Mouse (Mus musculus) heart, embryonic 11.5 days (tissue): ENCODE data around the gene Gngt2. TPM values are rescaled to one million over a fixed set of nuclear protein-coding genes. Genes with fewer than 3 reads are reported as not detected.

ENCODE experiments used
- ATAC-seq: fragments of 200-750 bp; cut with Nextera tagmentation; replicated peaks from 2 replicates; pipeline ENCODE4 v1.8.0; 2017; ENCODE audit warnings: moderate library complexity; ENCODE audit not compliant: insufficient number of reproducible peaks, low FRiP score, low TSS enrichment
- H3K27ac ChIP-seq: fragments of 300-500 bp; sonication (generic); 2 replicates; pipeline ENCODE4 v1.5.1; 2014; ENCODE audit warnings: mild to moderate bottlenecking, low read depth, low read length
- H3K27me3 ChIP-seq: fragments of 300-500 bp; sonication (generic); 2 replicates; pipeline ENCODE4 v1.6.1; 2014; ENCODE audit warnings: mild to moderate bottlenecking, low read length, mixed read lengths; ENCODE audit not compliant: control insufficient read depth, insufficient read depth
- H3K36me3 ChIP-seq: fragments of 300-500 bp; sonication (generic); 2 replicates; pipeline ENCODE4 v1.6.1; 2014; ENCODE audit warnings: mild to moderate bottlenecking, low read length, moderate library complexity, mixed read lengths; ENCODE audit not compliant: control insufficient read depth, insufficient read depth
- H3K4me1 ChIP-seq: fragments of 300-500 bp; sonication (generic); 2 replicates; pipeline ENCODE4 v1.6.1; 2014; ENCODE audit warnings: low read length; ENCODE audit not compliant: control insufficient read depth, insufficient read depth
- H3K4me2 ChIP-seq: fragments of 300-500 bp; sonication (generic); 2 replicates; pipeline ENCODE4 v1.6.1; 2014; ENCODE audit warnings: mild to moderate bottlenecking, moderate library complexity
- H3K4me3 ChIP-seq: fragments of 300-500 bp; sonication (generic); 2 replicates; pipeline ENCODE4 v1.5.1; 2014; ENCODE audit warnings: low read depth, low read length
- H3K9ac ChIP-seq: fragments of 300-500 bp; sonication (generic); 2 replicates; pipeline ENCODE4 v1.6.1; 2014; ENCODE audit warnings: mild to moderate bottlenecking, low read depth, low read length, moderate library complexity
- H3K9me3 ChIP-seq: fragments of 300-500 bp; sonication (generic); replicated peaks from 2 replicates; pipeline ENCODE4 v1.6.1; 2016; ENCODE audit warnings: low read length; ENCODE audit not compliant: control insufficient read depth
- WGBS: fragments of 180-500 bp; shearing (Covaris S2); extraction: QIAGEN DNeasy Blood & Tissue Kit; methylation state at CpG from one replicate; pipeline ENCODE4 v1.1.7; 2014; ENCODE audit not compliant: insufficient replicate concordance; 5-methylcytosine and 5-hydroxymethylcytosine counted together
- polyA plus RNA-seq: library from polyadenylated mRNA; unstranded; fragments of >200 nt; fragmentation: Nextera tagmentation; extraction: Ambion mirVana; gene quantifications from 2 replicates; pipeline ENCODE4 v1.2.1, GENCODE M21; 2014

Gngt2 gene
- polyA plus RNA-seq, 1 experiment from 2014 or later, result 43.1 TPM

DNA sequence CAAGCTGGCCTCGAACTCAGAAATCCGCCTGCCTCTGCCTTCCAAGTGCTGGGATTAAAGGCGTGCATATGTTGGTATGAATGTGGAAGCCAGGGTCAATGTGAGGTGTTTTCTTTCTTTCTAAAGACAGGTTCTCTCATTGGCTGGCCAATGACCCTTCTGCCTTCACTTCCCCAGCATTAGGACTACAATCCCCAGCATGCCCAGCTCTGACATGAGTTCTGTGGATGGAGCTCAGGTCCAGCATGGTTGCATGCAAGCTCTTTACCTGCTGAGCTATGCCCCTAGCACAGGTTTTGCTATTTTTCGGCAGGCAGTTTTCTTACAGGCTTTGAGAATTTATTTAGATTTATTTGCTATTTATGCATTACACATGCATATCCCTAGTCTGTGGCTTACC is 20.3 kb downstream of the Gngt2 start:
- Histone ChIP-seq H3K36me3 (no peaks in the 10 kb centered on the region), H3K27ac (no peak overlapping the region), H3K9me3 (no peaks in the 10 kb centered on the region), H3K4me3 (no peak overlapping the region), H3K9ac (no peak overlapping the region), H3K4me2 (peak overlapping the region; percentile 2; the same call in 1 of the 2 replicates), H3K4me1 (peaks cover 9% of the 10 kb centered on the region), H3K27me3 (no peaks in the 10 kb centered on the region)
- WGBS, result 78% methylated on average over 4 of the region's 4 CpGs
- no peak for ATAC-seq

DNA sequence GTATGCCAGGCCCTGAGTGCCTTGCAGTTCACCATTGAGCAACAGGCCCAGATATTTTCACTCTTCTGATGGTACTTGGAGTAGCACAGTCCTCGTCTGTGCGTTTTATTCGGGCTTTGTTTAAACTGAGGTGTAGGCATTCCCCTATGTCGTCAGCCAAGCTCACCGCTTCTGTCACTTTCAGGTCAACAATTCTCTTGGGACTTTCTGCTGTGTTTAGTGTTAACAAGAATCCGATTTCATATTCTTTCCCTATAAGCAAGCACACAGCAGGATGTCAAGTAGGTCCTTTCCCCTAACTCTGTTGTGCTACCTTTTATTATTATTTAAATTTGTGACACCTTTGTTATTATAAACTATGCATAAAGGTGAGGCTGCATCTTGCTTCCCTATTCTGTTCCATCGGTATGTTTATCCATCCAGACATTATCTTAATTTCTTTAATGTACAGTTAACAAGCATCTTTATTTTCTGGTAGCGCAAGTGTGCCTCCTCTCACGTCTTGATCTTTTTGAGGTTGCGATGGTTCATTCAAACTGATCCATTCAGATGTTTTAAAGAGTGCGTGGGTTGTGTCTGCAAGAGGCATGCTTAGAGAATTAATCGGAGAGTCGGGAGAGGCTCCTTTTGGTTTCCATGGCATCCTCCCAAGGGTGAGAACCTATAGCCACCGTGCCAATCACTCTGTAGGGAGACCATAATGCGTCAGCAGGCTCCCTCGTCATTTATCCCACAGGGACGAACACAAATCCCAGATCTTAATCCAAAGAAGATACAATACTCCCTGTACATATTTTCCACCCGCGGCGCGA is 20.9 kb downstream of the Gngt2 start:
- no peaks in the 10 kb centered on the region for H3K27me3 ChIP-seq
- no peak for ATAC-seq
- 23% methylated on average over 21 of the region's 21 CpGs for WGBS
- H3K27ac ChIP-seq, result peak overlapping the region; percentile 88
- H3K4me2 ChIP-seq, result peak overlapping the region; percentile 91
- H3K9me3 ChIP-seq, result no peaks in the 10 kb centered on the region
- H3K4me3 ChIP-seq, result peak overlapping the region; percentile 76
- H3K4me1 ChIP-seq, result peaks cover 9% of the 10 kb centered on the region
- no peaks in the 10 kb centered on the region for H3K36me3 ChIP-seq
- H3K9ac ChIP-seq, result peak overlapping the region; percentile 82

DNA sequence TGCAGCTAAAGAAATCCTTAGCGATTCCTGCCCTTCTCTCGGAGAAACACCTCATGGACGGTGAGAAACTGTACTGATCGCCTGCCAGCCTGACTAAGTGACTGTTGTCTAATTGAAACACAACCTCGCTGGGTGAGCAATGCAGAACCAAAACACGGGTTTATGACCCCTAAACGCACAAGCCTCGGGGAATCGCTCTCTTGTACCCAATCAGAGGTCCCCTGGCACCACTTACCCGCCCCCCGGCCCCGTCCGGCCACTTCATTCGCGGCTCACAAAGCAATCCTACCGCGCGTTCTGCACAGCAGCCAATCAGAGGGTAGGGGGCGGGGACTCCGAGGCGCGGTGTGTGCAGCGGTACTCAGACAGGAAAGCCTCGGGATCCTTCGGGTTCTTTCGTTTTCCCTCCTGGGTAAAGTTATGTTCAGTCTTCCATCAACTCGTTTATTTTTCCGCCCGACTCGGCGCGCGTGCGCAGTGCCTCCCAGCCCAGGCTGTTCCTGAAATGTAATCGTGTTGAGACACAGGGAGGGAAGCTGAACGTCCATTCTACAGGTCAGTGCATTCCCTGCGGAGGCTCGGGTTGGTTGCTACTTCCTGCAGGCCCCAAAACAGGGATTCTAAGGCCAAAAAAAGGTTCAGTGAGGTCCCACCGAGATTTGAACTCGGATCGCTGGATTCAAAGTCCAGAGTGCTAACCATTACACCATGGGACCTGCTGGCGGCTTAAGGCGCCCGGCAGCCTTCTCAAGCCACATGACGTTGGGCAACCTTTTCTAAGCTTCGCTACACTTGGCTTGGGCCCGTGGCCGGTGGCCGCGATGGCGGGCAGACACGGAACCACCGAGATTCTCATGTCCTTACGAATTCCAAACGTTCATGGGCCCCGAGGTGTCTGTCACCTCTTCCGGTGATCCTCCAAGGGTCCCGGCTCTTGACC is 21.8 kb downstream of the Gngt2 start:
- H3K36me3 ChIP-seq, result no peaks in the 10 kb centered on the region
- WGBS, result under 1% methylated on average over 58 of the region's 58 CpGs
- H3K9me3 ChIP-seq, result no peaks in the 10 kb centered on the region
- peak; percentile 96 for ATAC-seq
- H3K27ac ChIP-seq, result peak overlapping the region; percentile 88
- H3K27me3 ChIP-seq, result no peaks in the 10 kb centered on the region
- peak overlapping the region; percentile 91 for H3K4me2 ChIP-seq
- peak overlapping the region; percentile 76 for H3K4me3 ChIP-seq
- H3K4me1 ChIP-seq, result peaks cover 9% of the 10 kb centered on the region
- H3K9ac ChIP-seq, result peak overlapping the region; percentile 82

DNA sequence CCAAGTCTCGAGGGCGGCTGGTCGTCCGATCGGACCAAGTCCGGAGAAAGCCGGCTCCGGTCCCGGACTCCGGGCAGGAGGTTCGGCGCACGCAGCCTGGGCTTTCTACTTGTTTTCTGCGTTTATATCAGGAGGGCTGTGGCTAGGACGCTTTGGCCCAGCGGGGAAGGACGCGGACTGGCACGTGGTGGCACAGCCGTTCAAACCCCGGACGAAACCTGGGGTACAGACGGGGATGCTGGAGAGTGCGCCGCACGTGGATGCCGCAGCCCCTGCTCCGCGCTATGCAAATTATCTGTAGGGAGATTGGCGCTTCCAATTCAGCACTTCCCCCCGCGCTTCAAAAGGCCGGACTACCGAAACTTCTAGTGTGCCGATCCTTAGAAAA is 22.4 kb downstream of the Gngt2 start:
- peak overlapping the region; percentile 80 for H3K9ac ChIP-seq
- peak overlapping the region; percentile 88 for H3K27ac ChIP-seq
- H3K27me3 ChIP-seq, result no peaks in the 10 kb centered on the region
- no peaks in the 10 kb centered on the region for H3K9me3 ChIP-seq
- WGBS, result under 1% methylated on average over 35 of the region's 35 CpGs
- no peaks in the 10 kb centered on the region for H3K36me3 ChIP-seq
- peak overlapping the region; percentile 91 for H3K4me2 ChIP-seq
- H3K4me1 ChIP-seq, result peaks cover 9% of the 10 kb centered on the region
- peak; percentile 64 for ATAC-seq
- peak overlapping the region; percentile 76 for H3K4me3 ChIP-seq

DNA sequence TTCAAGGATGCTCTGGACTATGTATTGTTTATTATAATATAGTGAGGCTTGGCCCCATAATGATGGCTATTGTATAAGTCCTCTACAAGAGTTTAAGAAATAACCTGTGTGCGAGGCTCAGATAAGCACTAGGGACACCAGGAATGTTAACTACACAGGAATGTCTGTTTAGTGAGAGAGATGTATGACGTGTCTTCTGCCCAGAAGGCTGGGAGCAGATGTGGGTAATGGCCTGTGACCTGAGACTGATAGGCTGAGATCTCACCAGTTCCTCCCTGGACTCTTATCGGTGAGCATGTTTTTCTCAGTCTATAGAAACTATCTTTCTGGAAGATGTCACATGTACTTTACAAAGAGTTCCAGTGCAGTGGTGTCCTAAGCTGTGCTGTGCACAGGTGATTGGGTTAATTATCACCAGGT is 23.1 kb downstream of the Gngt2 start:
- peak overlapping the region; percentile 76 for H3K4me3 ChIP-seq
- H3K27ac ChIP-seq, result peak overlapping the region; percentile 88
- no peaks in the 10 kb centered on the region for H3K36me3 ChIP-seq
- peak overlapping the region; percentile 91 for H3K4me2 ChIP-seq
- no peaks in the 10 kb centered on the region for H3K9me3 ChIP-seq
- H3K27me3 ChIP-seq, result no peaks in the 10 kb centered on the region
- H3K4me1 ChIP-seq, result peaks cover 9% of the 10 kb centered on the region
- H3K9ac ChIP-seq, result peak overlapping the region; percentile 80
- ATAC-seq, result no peak
- 22% methylated on average over 3 of the region's 3 CpGs for WGBS

DNA sequence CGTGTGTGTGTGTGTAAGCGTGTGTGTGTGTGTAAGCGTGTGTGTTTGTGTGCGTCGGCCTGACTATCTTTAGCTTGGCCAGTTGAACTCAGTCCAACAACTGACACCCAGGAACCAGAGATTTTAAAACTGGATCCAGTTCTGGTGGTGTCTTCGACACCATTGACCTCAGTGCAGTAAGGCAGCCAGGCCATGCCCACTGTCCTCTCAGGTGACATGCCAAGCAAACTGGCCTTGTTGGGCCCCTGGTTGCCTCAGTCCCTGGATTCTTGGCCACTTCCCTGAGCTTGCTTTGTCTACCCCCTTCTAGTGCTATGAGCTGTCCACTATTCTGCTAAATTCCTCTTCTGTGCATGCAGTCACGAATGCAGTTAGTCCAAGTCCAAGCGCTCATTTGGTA is 24.4 kb downstream of the Gngt2 start:
- Histone ChIP-seq H3K27me3 (no peaks in the 10 kb centered on the region), H3K36me3 (no peaks in the 10 kb centered on the region), H3K4me1 (peaks cover 9% of the 10 kb centered on the region), H3K9ac (no peak overlapping the region), H3K27ac (no peak overlapping the region), H3K9me3 (no peaks in the 10 kb centered on the region), H3K4me3 (no peak overlapping the region), H3K4me2 (no peak overlapping the region)
- no peak for ATAC-seq
- WGBS, result 90% methylated on average over 8 of the region's 8 CpGs

DNA sequence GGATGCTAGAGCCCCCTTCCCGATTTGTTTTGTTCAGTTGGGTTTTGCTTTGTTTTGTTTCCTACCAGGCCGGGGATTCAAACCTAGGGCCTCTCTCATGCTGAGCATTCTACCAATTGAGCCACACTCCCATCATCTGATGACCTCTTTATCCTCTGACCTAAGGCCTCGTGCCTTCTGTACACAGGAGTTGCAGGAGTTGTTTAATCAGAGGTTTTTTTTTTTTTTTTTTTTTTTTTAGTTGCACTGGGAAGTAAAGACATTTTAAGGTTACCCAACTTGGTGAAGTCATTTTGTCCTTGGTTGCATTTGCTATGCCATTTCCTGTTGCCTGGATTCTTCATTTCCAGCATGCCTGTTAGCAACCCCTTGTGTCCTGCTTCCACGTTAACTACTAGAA is 32.4 kb downstream of the Gngt2 start:
- no peaks in the 10 kb centered on the region for H3K9me3 ChIP-seq
- H3K4me2 ChIP-seq, result no peak overlapping the region
- 69% methylated on average over 4 of the region's 4 CpGs for WGBS
- H3K4me1 ChIP-seq, result no peaks in the 10 kb centered on the region
- H3K4me3 ChIP-seq, result no peak overlapping the region
- no peak overlapping the region for H3K9ac ChIP-seq
- no peaks in the 10 kb centered on the region for H3K36me3 ChIP-seq
- H3K27ac ChIP-seq, result no peak overlapping the region
- no peak for ATAC-seq
- H3K27me3 ChIP-seq, result no peaks in the 10 kb centered on the region

DNA sequence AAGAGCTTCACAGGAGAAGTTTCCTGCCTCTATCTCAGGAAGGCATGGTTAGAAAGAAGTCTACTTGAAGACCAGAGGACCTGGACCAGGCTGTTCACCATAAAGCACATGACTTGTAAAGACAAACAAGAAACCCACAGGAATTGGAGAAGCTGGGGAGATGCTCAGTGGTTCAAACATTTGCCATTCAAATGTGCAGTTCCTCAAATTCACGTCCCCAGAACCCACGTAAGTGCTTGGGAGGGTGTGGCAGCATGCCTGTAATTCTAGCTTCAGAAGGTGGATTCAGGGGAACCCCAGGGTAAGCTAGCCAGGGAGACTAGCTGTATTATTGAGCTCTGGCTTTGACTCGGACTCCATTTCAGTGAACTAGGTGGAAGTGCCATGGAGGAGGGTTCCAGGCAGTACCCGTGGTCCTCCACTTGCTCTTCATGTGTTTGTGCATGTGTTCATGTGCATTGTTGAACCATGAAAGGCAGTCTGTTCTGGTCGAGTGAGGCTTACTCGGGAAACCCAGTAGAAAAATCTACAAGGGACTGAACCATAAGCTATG is 33.0 kb downstream of the Gngt2 start:
- no peak for ATAC-seq
- H3K4me1 ChIP-seq, result no peaks in the 10 kb centered on the region
- H3K9ac ChIP-seq, result no peak overlapping the region
- no peaks in the 10 kb centered on the region for H3K36me3 ChIP-seq
- H3K4me2 ChIP-seq, result no peak overlapping the region
- no peak overlapping the region for H3K27ac ChIP-seq
- 69% methylated on average over 6 of the region's 6 CpGs for WGBS
- no peaks in the 10 kb centered on the region for H3K9me3 ChIP-seq
- H3K27me3 ChIP-seq, result no peaks in the 10 kb centered on the region
- no peak overlapping the region for H3K4me3 ChIP-seq
